Mouse (Mus musculus) bone marrow macrophage, adult 2 months (primary cell): ENCODE results near the gene Ap5z1.

ENCODE experiments used
- CTCF ChIP-seq: IDR thresholded peaks from 2 replicates; pipeline ENCODE4 v1.5.1; 2012; ENCODE audit warnings: low read depth, mild to moderate bottlenecking, low read length, moderate library complexity
- POLR2A ChIP-seq: IDR thresholded peaks from 2 replicates; pipeline ENCODE4 v1.6.1; 2012; ENCODE audit warnings: mild to moderate bottlenecking, low read depth, low read length, borderline replicate concordance

GRCm38 (mm10) chr5:142423141-142423540 is 40.6 kb upstream of the Ap5z1 start:
- TF ChIP-seq CTCF (no peak), POLR2A (no peak)
